Mouse (Mus musculus) cerebellum, adult 11 months (tissue): ENCODE measurements around the gene Cyp46a1.

Experiments used
- DNase-seq: peaks from one replicate; pipeline ENCODE4 v3.0.0; 2022

Cyp46a1 gene

GRCm38 (mm10) chr12:108312432-108312851 lies 21.7 kb upstream of the Cyp46a1 start:
- no peak for DNase-seq

GRCm38 (mm10) chr12:108313244-108313772 lies 20.9 kb upstream of the Cyp46a1 start:
- no peak for DNase-seq

- no peak for DNase-seq
These were observed 18.4 kb upstream of the Cyp46a1 start for GRCm38 (mm10) chr12:108315818-108316217.

GRCm38 (mm10) chr12:108316655-108317054 lies 17.5 kb upstream of the Cyp46a1 start:
- DNase-seq: no peak

- no peak for DNase-seq
These were observed 16.9 kb upstream of the Cyp46a1 start for GRCm38 (mm10) chr12:108317201-108317738.

- no peak for DNase-seq
These were observed 16.3 kb upstream of the Cyp46a1 start for GRCm38 (mm10) chr12:108317826-108318430.

GRCm38 (mm10) chr12:108318499-108318898 lies 15.7 kb upstream of the Cyp46a1 start:
- DNase-seq: no peak

- no peak for DNase-seq
These were observed 14.1 kb upstream of the Cyp46a1 start for GRCm38 (mm10) chr12:108320096-108320495.

GRCm38 (mm10) chr12:108326401-108326800 lies 7.8 kb upstream of the Cyp46a1 start:
- no peak for DNase-seq

- DNase-seq: no peak
These were observed 6.2 kb upstream of the Cyp46a1 start for GRCm38 (mm10) chr12:108327889-108328491.

GRCm38 (mm10) chr12:108333056-108333455 lies 1.1 kb upstream of the Cyp46a1 start:
- peak; percentile 83 for DNase-seq

GRCm38 (mm10) chr12:108333481-108333882 lies 699 bp upstream of the Cyp46a1 start:
- no peak for DNase-seq

- peak; percentile 40 for DNase-seq
These were observed 348 bp downstream of the Cyp46a1 start for GRCm38 (mm10) chr12:108334529-108334928.

- no peak for DNase-seq
These were observed 4.5 kb downstream of the Cyp46a1 start for GRCm38 (mm10) chr12:108338572-108339190.

- DNase-seq: no peak
These were observed 14.0 kb downstream of the Cyp46a1 start for GRCm38 (mm10) chr12:108348151-108348550.

GRCm38 (mm10) chr12:108349026-108349425 lies 14.8 kb downstream of the Cyp46a1 start:
- DNase-seq: no peak

GRCm38 (mm10) chr12:108350931-108351330 lies 16.8 kb downstream of the Cyp46a1 start:
- DNase-seq: no peak

- no peak for DNase-seq
These were observed 18.4 kb downstream of the Cyp46a1 start for GRCm38 (mm10) chr12:108352371-108353136.

GRCm38 (mm10) chr12:108354284-108354683 lies 20.1 kb downstream of the Cyp46a1 start:
- peak; percentile 91 for DNase-seq

- DNase-seq: peak; percentile 79
These were observed 21.1 kb downstream of the Cyp46a1 start for GRCm38 (mm10) chr12:108355271-108355670.

GRCm38 (mm10) chr12:108355986-108356385 lies 21.8 kb downstream of the Cyp46a1 start:
- DNase-seq: no peak

- peak; percentile 93 for DNase-seq
These were observed 29.6 kb downstream of the Cyp46a1 start for GRCm38 (mm10) chr12:108363796-108364195.

GRCm38 (mm10) chr12:108365340-108365739 lies 31.2 kb downstream of the Cyp46a1 start:
- DNase-seq: no peak
